Mouse (Mus musculus): Measurements from ENCODE around the gene Rps6ka6. TPM values are rescaled to one million over a fixed set of nuclear protein-coding genes. Genes with fewer than 3 reads are reported as not detected.

Rps6ka6 gene
- polyA plus RNA-seq (2012; ENCODE audit: insufficient read depth, insufficient read length, missing spikeins), result not detected in 2 replicates

GRCm38 (mm10) chrX:111537859-111538258 lies at the start of gene Rps6ka6:
Rps6ka6 (minus strand) TSS chrX:111537959.
- no peak within 1 kb of the TSS for H3K27ac ChIP-seq (ENCODE audit: insufficient read depth, low read depth, low read length)
- TF ChIP-seq CTCF (IDR thresholded peaks at IDR 0.05; ENCODE audit: low read depth, low read length), result no peak
- TF ChIP-seq POLR2A (IDR thresholded peaks at IDR 0.05; ENCODE audit: borderline replicate concordance, low read depth, low read length), result no peak
- no peaks in the 10 kb centered on the region for H3K4me1 ChIP-seq (ENCODE audit: control insufficient read depth, insufficient read depth, low read length)
- no peak within 1 kb of the TSS for H3K4me3 ChIP-seq (ENCODE audit: insufficient read depth, low read length)

DNA sequence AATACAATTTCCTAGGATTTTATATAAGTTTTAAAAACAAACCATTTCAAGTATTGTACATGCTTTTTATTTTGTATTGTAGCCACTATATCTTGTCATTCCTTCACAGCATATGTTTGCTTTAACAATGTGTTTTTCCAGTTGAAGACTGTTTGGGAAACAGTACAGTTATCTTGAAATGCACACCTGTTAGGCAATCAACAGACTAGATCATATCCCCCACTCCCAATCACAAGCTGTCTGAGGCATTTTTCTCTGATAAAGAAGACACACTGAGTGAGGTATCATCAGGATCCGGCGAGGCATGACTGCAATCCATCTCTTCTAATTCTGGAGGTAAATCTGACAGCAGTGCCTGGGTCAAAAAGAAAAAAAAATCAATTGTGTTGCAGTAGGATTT lies 39.3 kb upstream of the Rps6ka6 start:
- Histone ChIP-seq H3K4me1 (ENCODE audit: control insufficient read depth, insufficient read depth, low read length) (no peaks in the 10 kb centered on the region), H3K27ac (ENCODE audit: insufficient read depth, low read depth, low read length) (no peak overlapping the region)
- TF ChIP-seq POLR2A (IDR thresholded peaks at IDR 0.05; ENCODE audit: borderline replicate concordance, low read depth, low read length), result no peak
- no peak for TF ChIP-seq CTCF (IDR thresholded peaks at IDR 0.05; ENCODE audit: low read depth, low read length)

GRCm38 (mm10) chrX:111518206-111518605 lies 19.6 kb downstream of the Rps6ka6 start:
- Histone ChIP-seq H3K4me3 (ENCODE audit: insufficient read depth, low read length) (no peak overlapping the region), H3K27ac (ENCODE audit: insufficient read depth, low read depth, low read length) (no peak overlapping the region), H3K4me1 (ENCODE audit: control insufficient read depth, insufficient read depth, low read length) (no peaks in the 10 kb centered on the region)
- TF ChIP-seq CTCF (IDR thresholded peaks at IDR 0.05; ENCODE audit: low read depth, low read length), result no peak
- TF ChIP-seq POLR2A (IDR thresholded peaks at IDR 0.05; ENCODE audit: borderline replicate concordance, low read depth, low read length), result no peak

More for the DNA sequence above, 39.3 kb upstream of the Rps6ka6 start:
- no peak overlapping the region for H3K4me3 ChIP-seq (ENCODE audit: insufficient read depth, low read length)

DNA sequence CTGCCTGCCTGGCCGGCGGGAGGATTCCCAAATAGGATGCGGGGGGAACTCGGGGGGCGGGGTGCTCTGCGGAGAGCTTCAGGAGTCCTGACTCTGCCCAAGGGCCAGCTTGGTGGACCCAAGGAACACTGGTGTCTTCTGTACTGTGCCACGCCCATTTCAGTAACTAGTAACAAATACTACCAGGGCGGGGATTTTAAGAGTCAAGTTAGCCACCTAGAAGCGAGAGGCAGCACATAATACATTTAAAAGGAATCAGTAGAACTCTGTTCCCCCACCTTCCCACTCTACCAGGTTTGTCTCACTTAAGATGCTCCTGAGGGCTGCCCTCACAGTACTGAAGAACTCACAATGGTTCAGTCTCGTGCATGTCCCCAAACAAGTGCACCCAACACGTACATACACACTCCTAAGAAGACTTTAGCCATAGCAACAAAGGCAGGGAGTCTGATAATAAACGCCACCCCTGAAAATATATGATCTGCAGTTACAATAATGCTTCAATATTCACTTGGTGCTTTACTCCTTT lies 74.1 kb downstream of the Rps6ka6 start:
- Histone ChIP-seq H3K4me3 (ENCODE audit: insufficient read depth, low read length) (peak overlapping the region; percentile 14; the same call in 1 of the 2 replicates), H3K4me1 (ENCODE audit: control insufficient read depth, insufficient read depth, low read length) (no peaks in the 10 kb centered on the region), H3K27ac (ENCODE audit: insufficient read depth, low read depth, low read length) (no peak overlapping the region)
- no peak for TF ChIP-seq POLR2A (IDR thresholded peaks at IDR 0.05; ENCODE audit: borderline replicate concordance, low read depth, low read length)
- TF ChIP-seq CTCF (IDR thresholded peaks at IDR 0.05; ENCODE audit: low read depth, low read length), result no peak

- Histone ChIP-seq H3K4me3 (ENCODE audit: insufficient read depth, low read length) (peak overlapping the region; percentile 39), H3K27ac (ENCODE audit: insufficient read depth, low read depth, low read length) (no peak overlapping the region), H3K4me1 (ENCODE audit: control insufficient read depth, insufficient read depth, low read length) (no peaks in the 10 kb centered on the region)
- TF ChIP-seq POLR2A (IDR thresholded peaks at IDR 0.05; ENCODE audit: borderline replicate concordance, low read depth, low read length) (no peak), CTCF (IDR thresholded peaks at IDR 0.05; ENCODE audit: low read depth, low read length) (no peak)
These were observed 74.8 kb downstream of the Rps6ka6 start for GRCm38 (mm10) chrX:111462833-111463564.

GRCm38 (mm10) chrX:111462495-111462832 lies 75.3 kb downstream of the Rps6ka6 start:
- TF ChIP-seq POLR2A (IDR thresholded peaks at IDR 0.05; ENCODE audit: borderline replicate concordance, low read depth, low read length) (no peak), CTCF (IDR thresholded peaks at IDR 0.05; ENCODE audit: low read depth, low read length) (no peak)
- no peaks in the 10 kb centered on the region for H3K4me1 ChIP-seq (ENCODE audit: control insufficient read depth, insufficient read depth, low read length)
- H3K4me3 ChIP-seq (ENCODE audit: insufficient read depth, low read length), result peak overlapping the region; percentile 39
- no peak overlapping the region for H3K27ac ChIP-seq (ENCODE audit: insufficient read depth, low read depth, low read length)

- Histone ChIP-seq H3K27ac (ENCODE audit: insufficient read depth, low read depth, low read length) (no peak overlapping the region), H3K4me1 (ENCODE audit: control insufficient read depth, insufficient read depth, low read length) (no peaks in the 10 kb centered on the region), H3K4me3 (ENCODE audit: insufficient read depth, low read length) (no peak overlapping the region)
- TF ChIP-seq CTCF (IDR thresholded peaks at IDR 0.05; ENCODE audit: low read depth, low read length), result no peak
- TF ChIP-seq POLR2A (IDR thresholded peaks at IDR 0.05; ENCODE audit: borderline replicate concordance, low read depth, low read length), result no peak
These were observed 75.7 kb downstream of the Rps6ka6 start for GRCm38 (mm10) chrX:111462092-111462491.

- Histone ChIP-seq H3K4me3 (ENCODE audit: insufficient read depth, low read length) (no peak overlapping the region), H3K4me1 (ENCODE audit: control insufficient read depth, insufficient read depth, low read length) (no peaks in the 10 kb centered on the region), H3K27ac (ENCODE audit: insufficient read depth, low read depth, low read length) (no peak overlapping the region)
- TF ChIP-seq POLR2A (IDR thresholded peaks at IDR 0.05; ENCODE audit: borderline replicate concordance, low read depth, low read length) (no peak), CTCF (IDR thresholded peaks at IDR 0.05; ENCODE audit: low read depth, low read length) (no peak)
These were observed 77.6 kb downstream of the Rps6ka6 start for GRCm38 (mm10) chrX:111460166-111460565.

DNA sequence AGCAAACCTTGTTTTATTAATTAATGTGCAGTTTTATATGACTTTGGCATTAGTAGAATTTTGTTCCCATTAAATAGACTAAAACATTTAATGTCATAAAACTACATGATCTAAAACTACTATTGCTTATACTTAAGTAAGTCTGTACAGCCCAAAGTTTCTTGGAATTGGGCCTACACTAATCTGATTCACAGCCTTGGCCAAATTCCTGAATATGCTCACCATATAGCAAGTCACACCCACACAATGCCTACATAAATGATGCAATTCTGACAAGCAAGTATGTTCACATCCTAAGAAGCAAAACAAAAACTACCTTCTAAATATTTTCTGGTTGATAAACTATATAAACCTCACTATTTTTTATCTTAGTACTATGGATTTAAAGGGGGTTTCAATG lies 101.2 kb downstream of the Rps6ka6 start:
- no peaks in the 10 kb centered on the region for H3K4me1 ChIP-seq (ENCODE audit: control insufficient read depth, insufficient read depth, low read length)
- no peak overlapping the region for H3K4me3 ChIP-seq (ENCODE audit: insufficient read depth, low read length)
- TF ChIP-seq POLR2A (IDR thresholded peaks at IDR 0.05; ENCODE audit: borderline replicate concordance, low read depth, low read length), result no peak
- TF ChIP-seq CTCF (IDR thresholded peaks at IDR 0.05; ENCODE audit: low read depth, low read length), result no peak
- H3K27ac ChIP-seq (ENCODE audit: insufficient read depth, low read depth, low read length), result no peak overlapping the region

GRCm38 (mm10) chrX:111414775-111415174 lies 123.0 kb downstream of the Rps6ka6 start:
- TF ChIP-seq POLR2A (IDR thresholded peaks at IDR 0.05; ENCODE audit: borderline replicate concordance, low read depth, low read length), result no peak
- no peak for TF ChIP-seq CTCF (IDR thresholded peaks at IDR 0.05; ENCODE audit: low read depth, low read length)
- H3K4me1 ChIP-seq (ENCODE audit: control insufficient read depth, insufficient read depth, low read length), result no peaks in the 10 kb centered on the region
- no peak overlapping the region for H3K27ac ChIP-seq (ENCODE audit: insufficient read depth, low read depth, low read length)
- no peak overlapping the region for H3K4me3 ChIP-seq (ENCODE audit: insufficient read depth, low read length)
